Mouse (Mus musculus): ENCODE results near the gene Smad3. TPM values are rescaled to one million over a fixed set of nuclear protein-coding genes. Genes with fewer than 3 reads are reported as not detected.

Smad3 gene
- total and polyA plus RNA-seq, 3 experiments: 0.81 to 1.5 (median 1.2) TPM

GRCm38 (mm10) chr9:63719770-63720440 is 37.9 kb downstream of the Smad3 start:
- dilution Hi-C loops (cut with MboI; ENCODE audit: extremely low pct_ligation_motif_present, extremely low pct_unique_long_range_greater_than_20kb, low sequenced_read_pairs) (no loop called here), in situ Hi-C loops (cut with MboI; ENCODE audit: low pct_ligation_motif_present, low pct_unique_long_range_greater_than_20kb, low sequenced_read_pairs) (loop anchor here (10.0 kb wide), 1 partner anchor 585 kb away; no protein-coding TSS in a partner anchor)
- Histone ChIP-seq H3K36me3 (replicated peaks in 1 of 2; ENCODE audit: control insufficient read depth in 1 of 2, insufficient read depth in 1 of 2, low read length in 1 of 2) (no peaks in the 10 kb centered on the region), H3K4me3 (replicated peaks in 1 of 3; ENCODE audit: low read depth in 2 of 3, low read length in 2 of 3, poor library complexity in 1 of 3) (no peak overlapping the region), H3K9ac (ENCODE audit: insufficient read depth, low read depth) (no peak overlapping the region), H3K9me3 (replicated peaks; ENCODE audit: low read length) (no peaks in the 10 kb centered on the region), H3K4me2 (ENCODE audit: insufficient read depth, low read depth, poor library complexity, severe bottlenecking) (no peak overlapping the region), H3K4me1 (ENCODE audit: control insufficient read depth in 1 of 2, insufficient read depth in 2 of 2) (peaks cover 16 to 77% of the 10 kb centered on the region in 2 experiments), H3K27me3 (replicated peaks) (peaks cover 3% of the 10 kb centered on the region), H3K79me2 (replicated peaks; ENCODE audit: control insufficient read depth, extremely low read depth, insufficient read depth, poor library complexity, severe bottlenecking) (no peaks in the 10 kb centered on the region), H3K27ac (ENCODE audit: insufficient read depth, low read depth) (no peak overlapping the region)
- no peak for DNase-seq (ENCODE audit: extremely low read depth)
- no peak for TF ChIP-seq RAD21 (IDR thresholded peaks at IDR 0.05; ENCODE audit: low read depth, low read length)
- TF ChIP-seq CHD1 (IDR thresholded peaks at IDR 0.05; ENCODE audit: low read depth, low read length): no peak
- no peak for TF ChIP-seq CTCF (conservative IDR thresholded peaks at IDR 0.05 in 1 of 2, IDR thresholded peaks at IDR 0.05 in 1 of 2; ENCODE audit: low read depth in 2 of 2, low read length in 2 of 2)
- no peak for TF ChIP-seq EP300 (IDR thresholded peaks at IDR 0.05; ENCODE audit: low read length)
- TF ChIP-seq POLR2A (IDR thresholded peaks at IDR 0.05; ENCODE audit: low read depth, low read length): no peak
- TF ChIP-seq PAX5 (IDR thresholded peaks at IDR 0.05; ENCODE audit: low read length): no peak
- no peak for TF ChIP-seq USF2 (conservative IDR thresholded peaks at IDR 0.05; ENCODE audit: low read depth, low read length)

GRCm38 (mm10) chr9:63718735-63719358 is 38.9 kb downstream of the Smad3 start:
- H3K4me2 ChIP-seq (ENCODE audit: insufficient read depth, low read depth, poor library complexity, severe bottlenecking): no peak overlapping the region
- peaks cover 3% of the 10 kb centered on the region for H3K27me3 ChIP-seq (replicated peaks)
- no peaks in the 10 kb centered on the region for H3K36me3 ChIP-seq (replicated peaks in 1 of 2; ENCODE audit: control insufficient read depth in 1 of 2, insufficient read depth in 1 of 2, low read length in 1 of 2)
- H3K9me3 ChIP-seq (replicated peaks; ENCODE audit: low read length): no peaks in the 10 kb centered on the region
- H3K79me2 ChIP-seq (replicated peaks; ENCODE audit: control insufficient read depth, extremely low read depth, insufficient read depth, poor library complexity, severe bottlenecking): no peaks in the 10 kb centered on the region
- no peak overlapping the region for H3K27ac ChIP-seq (ENCODE audit: insufficient read depth, low read depth)
- in situ Hi-C loops (cut with MboI; ENCODE audit: low pct_ligation_motif_present, low pct_unique_long_range_greater_than_20kb, low sequenced_read_pairs): no loop called here
- TF ChIP-seq ZC3H11A (IDR thresholded peaks at IDR 0.05; ENCODE audit: low read depth, low read length): no peak
- TF ChIP-seq POLR2A (IDR thresholded peaks at IDR 0.05; ENCODE audit: low read depth, low read length): no peak
- TF ChIP-seq ZNF384 (IDR thresholded peaks at IDR 0.05; ENCODE audit: low read depth, low read length): no peak
- no peak for TF ChIP-seq RAD21 (IDR thresholded peaks at IDR 0.05; ENCODE audit: low read depth, low read length)
- no peak for TF ChIP-seq MAX (IDR thresholded peaks at IDR 0.05; ENCODE audit: low read length)
- no peak for TF ChIP-seq RCOR1 (conservative IDR thresholded peaks at IDR 0.05; ENCODE audit: low read depth, low read length)
- no peak for TF ChIP-seq GABPA (IDR thresholded peaks at IDR 0.05; ENCODE audit: insufficient replicate concordance, low read depth, low read length)
- TF ChIP-seq KAT2A (IDR thresholded peaks at IDR 0.05; ENCODE audit: insufficient replicate concordance, low read length): no peak
- TF ChIP-seq E2F4 (IDR thresholded peaks at IDR 0.05; ENCODE audit: insufficient replicate concordance, low read depth, low read length): no peak
- TF ChIP-seq SIN3A (IDR thresholded peaks at IDR 0.05; ENCODE audit: low read length): no peak
- TF ChIP-seq IRF4 (IDR thresholded peaks at IDR 0.05; ENCODE audit: low read depth, low read length): no peak
- TF ChIP-seq USF2 (conservative IDR thresholded peaks at IDR 0.05; ENCODE audit: low read depth, low read length): no peak
- TF ChIP-seq ELF1 (IDR thresholded peaks at IDR 0.05; ENCODE audit: low read depth, low read length): no peak
- no peak for TF ChIP-seq EP300 (IDR thresholded peaks at IDR 0.05; ENCODE audit: low read length)
- TF ChIP-seq JUND (conservative IDR thresholded peaks at IDR 0.05; ENCODE audit: low read depth, low read length): no peak
- no peak for TF ChIP-seq SMC3 (IDR thresholded peaks at IDR 0.05; ENCODE audit: low read depth, low read length)
- TF ChIP-seq ZKSCAN1 (IDR thresholded peaks at IDR 0.05; ENCODE audit: borderline replicate concordance, low read depth, low read length): no peak
- no peak for TF ChIP-seq NELFE (IDR thresholded peaks at IDR 0.05; ENCODE audit: low read depth, low read length)
- TF ChIP-seq ZMIZ1 (IDR thresholded peaks at IDR 0.05; ENCODE audit: low read depth, low read length): no peak
- no peak for TF ChIP-seq MAFK (IDR thresholded peaks at IDR 0.05; ENCODE audit: insufficient replicate concordance, low read length)
- DNase-seq (ENCODE audit: extremely low read depth): no peak
- peaks cover 12 to 71% of the 10 kb centered on the region in 2 experiments for H3K4me1 ChIP-seq (ENCODE audit: control insufficient read depth in 1 of 2, insufficient read depth in 2 of 2)
- H3K4me3 ChIP-seq (replicated peaks in 1 of 3; ENCODE audit: low read depth in 2 of 3, low read length in 2 of 3, poor library complexity in 1 of 3): no peak overlapping the region
- no peak overlapping the region for H3K9ac ChIP-seq (ENCODE audit: insufficient read depth, low read depth)
- dilution Hi-C loops (cut with MboI; ENCODE audit: extremely low pct_ligation_motif_present, extremely low pct_unique_long_range_greater_than_20kb, low sequenced_read_pairs): no loop called here

Data from CH12.LX (cell line).